Mouse (Mus musculus): Measurements from ENCODE around the gene Esp34.

Gene Esp34

DNA sequence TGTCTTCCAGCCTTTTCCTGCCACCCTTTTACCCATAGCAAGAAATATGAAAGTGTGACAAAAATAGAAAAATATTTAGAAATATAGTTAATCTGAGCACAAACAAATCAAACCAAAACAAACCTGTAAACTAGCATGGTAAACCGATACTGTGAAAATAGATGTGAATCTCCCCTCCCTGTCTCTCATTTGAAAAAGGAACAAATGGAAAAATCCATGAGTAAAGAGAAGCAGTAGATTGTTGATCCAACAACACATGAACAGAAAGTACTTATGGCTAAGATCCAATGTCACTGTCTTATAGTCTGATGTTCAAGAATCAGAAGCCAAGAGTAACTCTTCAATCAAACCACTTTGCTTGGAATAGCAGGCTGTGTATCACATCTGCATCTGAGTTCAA, at the start of gene Esp34:
Gene Esp34 (plus strand): TSS at position 301 of the 400 bp plus-strand sequence.
- no peak for DNase-seq (ENCODE audit: low read depth, low spot score)

GRCm38 (mm10) chr17:38562527-38562926, 8.5 kb downstream of the Esp34 start:
- no peak for DNase-seq (ENCODE audit: low read depth, low spot score)
